Mouse (Mus musculus): ENCODE measurements at regions not wholly inside any gene's neighbourhood (a gene's known extent, or its start where the extent isn't known, plus 50 kb on each side); places are given as distances from the start of the nearest gene placed in this dataset.

GRCm38 (mm10) chr8:26688745-26689478 lies 288.2 kb upstream of the Zfp703 start:
- peaks cover 30% of the 10 kb centered on the region for H3K4me1 ChIP-seq (ENCODE audit: control insufficient read depth, insufficient read depth, low read length)
- no peak for TF ChIP-seq CTCF (IDR thresholded peaks at IDR 0.05; ENCODE audit: low read depth, low read length)
- peak overlapping the region; percentile 71 for H3K27ac ChIP-seq (ENCODE audit: insufficient read depth, low read depth, low read length)
- H3K4me3 ChIP-seq (ENCODE audit: insufficient read depth, low read length) = no peak overlapping the region

DNA sequence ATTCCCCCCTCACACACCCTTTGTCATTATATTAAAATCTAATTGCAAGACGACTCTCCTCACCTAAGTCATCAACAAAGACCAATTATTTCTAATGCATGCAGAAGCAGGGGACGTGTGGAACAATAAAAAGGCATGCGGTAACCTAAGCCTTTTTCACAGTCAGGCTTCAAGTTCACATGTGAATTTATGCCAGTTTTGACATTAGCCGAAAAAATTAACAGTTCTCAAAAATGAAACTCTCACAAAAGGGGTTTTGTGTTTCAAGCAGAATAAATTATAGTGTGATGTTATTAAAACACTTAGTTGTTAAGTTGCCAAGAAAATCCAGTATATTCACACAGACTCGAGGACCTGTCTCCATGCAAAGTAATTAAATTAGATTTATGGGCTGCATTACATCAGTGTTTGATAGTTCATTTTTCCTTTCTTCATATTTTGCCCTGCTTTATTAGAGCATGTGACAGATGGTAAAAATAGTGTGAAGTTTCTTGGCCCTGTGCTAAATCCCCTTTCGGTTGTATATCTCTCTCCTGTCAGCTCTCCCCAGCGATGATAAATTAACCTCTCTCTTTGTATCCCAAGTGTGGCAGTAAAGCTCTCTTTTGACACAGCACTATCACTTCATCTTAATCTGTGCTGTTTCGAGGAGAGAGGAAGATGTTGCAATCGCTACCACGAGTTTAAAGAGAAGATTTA lies 287.5 kb upstream of the Zfp703 start:
- TF ChIP-seq POLR2A (IDR thresholded peaks at IDR 0.05; ENCODE audit: borderline replicate concordance, low read depth, low read length) (no peak), CTCF (IDR thresholded peaks at IDR 0.05; ENCODE audit: low read depth, low read length) (no peak)
- peak overlapping the region; percentile 71 for H3K27ac ChIP-seq (ENCODE audit: insufficient read depth, low read depth, low read length)

DNA sequence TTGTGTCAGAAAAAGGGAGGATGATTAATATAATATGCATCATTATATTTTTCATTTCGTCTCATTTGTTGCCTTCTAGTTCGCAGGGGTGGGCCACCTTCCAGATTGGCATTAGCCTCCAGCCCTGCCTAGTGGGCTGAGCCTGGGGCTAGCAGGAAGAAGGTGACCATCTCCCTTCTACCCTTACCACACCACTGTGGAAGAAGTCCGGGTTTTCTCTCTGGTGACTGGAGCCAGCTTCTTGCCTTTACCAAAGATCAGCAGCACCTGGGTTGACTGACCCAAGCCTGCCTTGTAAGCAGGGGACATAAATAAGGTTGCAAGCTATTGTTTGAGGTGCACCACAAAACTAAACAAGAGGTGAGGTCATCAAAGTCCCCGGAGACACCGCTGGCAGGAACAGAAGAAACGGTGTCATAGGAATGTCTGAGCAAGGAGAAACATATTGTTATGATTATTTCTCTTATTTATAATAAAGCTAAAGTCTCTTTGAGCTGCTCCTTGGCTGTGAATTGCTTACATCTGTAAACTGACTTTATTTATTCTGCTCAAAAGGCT lies 286.9 kb upstream of the Zfp703 start:
- 0 out of 2 replicates have a peak overlapping the region, but pooled peaks have one; percentile 8 for H3K4me3 ChIP-seq (ENCODE audit: insufficient read depth, low read length)
- H3K27ac ChIP-seq (ENCODE audit: insufficient read depth, low read depth, low read length) = peak overlapping the region; percentile 71
- peaks cover 30% of the 10 kb centered on the region for H3K4me1 ChIP-seq (ENCODE audit: control insufficient read depth, insufficient read depth, low read length)
- no peak for TF ChIP-seq CTCF (IDR thresholded peaks at IDR 0.05; ENCODE audit: low read depth, low read length)
- TF ChIP-seq POLR2A (IDR thresholded peaks at IDR 0.05; ENCODE audit: borderline replicate concordance, low read depth, low read length) = no peak

More for the DNA sequence above, 287.5 kb upstream of the Zfp703 start:
- H3K4me3 ChIP-seq (ENCODE audit: insufficient read depth, low read length) = no peak overlapping the region
- peaks cover 30% of the 10 kb centered on the region for H3K4me1 ChIP-seq (ENCODE audit: control insufficient read depth, insufficient read depth, low read length)

- TF ChIP-seq CTCF (IDR thresholded peaks at IDR 0.05; ENCODE audit: low read depth, low read length) (no peak), POLR2A (IDR thresholded peaks at IDR 0.05; ENCODE audit: borderline replicate concordance, low read depth, low read length) (no peak)
- peak overlapping the region; percentile 16; the same call in 1 of the 2 replicates for H3K4me3 ChIP-seq (ENCODE audit: insufficient read depth, low read length)
- peaks cover 36% of the 10 kb centered on the region for H3K4me1 ChIP-seq (ENCODE audit: control insufficient read depth, insufficient read depth, low read length)
- peak overlapping the region; percentile 95 for H3K27ac ChIP-seq (ENCODE audit: insufficient read depth, low read depth, low read length)
Observed at GRCm38 (mm10) chr8:26697579-26698084, 279.5 kb upstream of the Zfp703 start.

DNA sequence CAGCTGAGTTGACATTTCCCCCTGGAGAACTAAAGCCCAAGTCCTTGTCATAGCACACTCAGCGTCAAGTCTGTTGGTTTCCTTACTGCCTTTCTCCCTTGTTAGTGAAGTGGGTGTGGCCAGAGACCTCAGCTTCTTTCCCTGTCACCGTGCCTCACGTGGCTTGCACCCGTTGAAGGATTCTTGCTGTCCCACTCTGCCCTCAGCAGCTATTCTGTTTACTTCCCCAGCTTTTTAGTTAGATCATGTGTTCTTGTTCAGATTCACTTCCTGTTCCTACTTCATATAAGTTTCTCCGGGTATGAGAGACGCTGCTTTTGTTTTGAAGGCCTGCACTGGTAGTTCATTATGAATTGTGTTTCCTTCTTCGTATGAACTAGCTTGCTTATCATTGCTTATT lies 278.5 kb upstream of the Zfp703 start:
- Histone ChIP-seq H3K4me1 (ENCODE audit: control insufficient read depth, insufficient read depth, low read length) (peaks cover 36% of the 10 kb centered on the region), H3K27ac (ENCODE audit: insufficient read depth, low read depth, low read length) (peak overlapping the region; percentile 95), H3K4me3 (ENCODE audit: insufficient read depth, low read length) (no peak overlapping the region)
- TF ChIP-seq POLR2A (IDR thresholded peaks at IDR 0.05; ENCODE audit: borderline replicate concordance, low read depth, low read length) = no peak
- TF ChIP-seq CTCF (IDR thresholded peaks at IDR 0.05; ENCODE audit: low read depth, low read length) = no peak

DNA sequence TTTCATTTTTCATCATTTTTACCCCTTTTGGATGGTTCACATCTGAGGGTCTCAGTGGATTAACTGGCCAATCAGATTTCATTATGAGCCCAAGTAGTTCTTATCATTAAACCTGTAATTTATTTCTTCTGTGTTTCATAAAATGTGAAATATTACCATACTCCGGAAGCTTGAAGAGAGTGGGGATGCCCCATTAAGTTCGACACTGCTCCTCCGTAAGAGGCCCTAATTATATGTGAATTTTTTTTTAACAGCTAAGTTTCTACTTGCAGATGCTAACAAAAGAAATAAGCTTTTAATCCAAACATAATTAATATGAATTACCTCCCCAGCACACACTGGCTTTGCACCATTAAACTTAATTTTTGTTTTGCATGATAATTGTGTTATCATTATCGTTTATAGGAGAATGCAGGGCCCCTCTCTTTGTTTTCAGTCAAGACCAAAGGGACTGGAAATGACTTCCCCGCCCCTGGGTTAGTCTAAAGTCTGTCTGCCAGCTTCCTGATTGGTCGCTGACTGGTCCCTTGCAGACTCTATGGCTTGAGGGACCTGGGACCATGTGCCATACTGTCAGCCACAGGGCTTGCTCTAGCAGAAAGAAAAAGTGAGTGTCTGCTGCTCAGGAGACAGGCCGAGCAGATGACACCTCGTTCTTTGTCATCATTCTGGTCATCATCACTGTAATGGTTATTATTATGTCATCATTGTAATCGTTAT lies 270.9 kb upstream of the Zfp703 start:
- no peak overlapping the region for H3K4me3 ChIP-seq (ENCODE audit: insufficient read depth, low read length)
- TF ChIP-seq POLR2A (IDR thresholded peaks at IDR 0.05; ENCODE audit: borderline replicate concordance, low read depth, low read length) (no peak), CTCF (IDR thresholded peaks at IDR 0.05; ENCODE audit: low read depth, low read length) (no peak)
- H3K4me1 ChIP-seq (ENCODE audit: control insufficient read depth, insufficient read depth, low read length) = peaks cover 11% of the 10 kb centered on the region
- H3K27ac ChIP-seq (ENCODE audit: insufficient read depth, low read depth, low read length) = no peak overlapping the region

GRCm38 (mm10) chr8:26706768-26707156 lies 270.4 kb upstream of the Zfp703 start:
- no peak overlapping the region for H3K27ac ChIP-seq (ENCODE audit: insufficient read depth, low read depth, low read length)
- no peak overlapping the region for H3K4me3 ChIP-seq (ENCODE audit: insufficient read depth, low read length)
- TF ChIP-seq POLR2A (IDR thresholded peaks at IDR 0.05; ENCODE audit: borderline replicate concordance, low read depth, low read length) = no peak
- no peak for TF ChIP-seq CTCF (IDR thresholded peaks at IDR 0.05; ENCODE audit: low read depth, low read length)
- H3K4me1 ChIP-seq (ENCODE audit: control insufficient read depth, insufficient read depth, low read length) = peaks cover 9% of the 10 kb centered on the region

- TF ChIP-seq POLR2A (IDR thresholded peaks at IDR 0.05; ENCODE audit: borderline replicate concordance, low read depth, low read length) = no peak
- Histone ChIP-seq H3K4me3 (ENCODE audit: insufficient read depth, low read length) (no peak overlapping the region), H3K27ac (ENCODE audit: insufficient read depth, low read depth, low read length) (no peak overlapping the region), H3K4me1 (ENCODE audit: control insufficient read depth, insufficient read depth, low read length) (peaks cover 15% of the 10 kb centered on the region)
Observed at GRCm38 (mm10) chr8:26713836-26714235, 263.3 kb upstream of the Zfp703 start.

GRCm38 (mm10) chr8:26714714-26715113 lies 262.4 kb upstream of the Zfp703 start:
- peaks cover 15% of the 10 kb centered on the region for H3K4me1 ChIP-seq (ENCODE audit: control insufficient read depth, insufficient read depth, low read length)
- H3K4me3 ChIP-seq (ENCODE audit: insufficient read depth, low read length) = no peak overlapping the region
- TF ChIP-seq CTCF (IDR thresholded peaks at IDR 0.05; ENCODE audit: low read depth, low read length) = no peak
- TF ChIP-seq POLR2A (IDR thresholded peaks at IDR 0.05; ENCODE audit: borderline replicate concordance, low read depth, low read length) = no peak
- no peak overlapping the region for H3K27ac ChIP-seq (ENCODE audit: insufficient read depth, low read depth, low read length)
